Mouse (Mus musculus): ENCODE data around the gene Itpripl2. TPM values are rescaled to one million over a fixed set of nuclear protein-coding genes. Genes with fewer than 3 reads are reported as not detected.

Gene Itpripl2
- polyA plus RNA-seq, 2 experiments from 2014 or later: 0.25 to 0.32 TPM

DNA sequence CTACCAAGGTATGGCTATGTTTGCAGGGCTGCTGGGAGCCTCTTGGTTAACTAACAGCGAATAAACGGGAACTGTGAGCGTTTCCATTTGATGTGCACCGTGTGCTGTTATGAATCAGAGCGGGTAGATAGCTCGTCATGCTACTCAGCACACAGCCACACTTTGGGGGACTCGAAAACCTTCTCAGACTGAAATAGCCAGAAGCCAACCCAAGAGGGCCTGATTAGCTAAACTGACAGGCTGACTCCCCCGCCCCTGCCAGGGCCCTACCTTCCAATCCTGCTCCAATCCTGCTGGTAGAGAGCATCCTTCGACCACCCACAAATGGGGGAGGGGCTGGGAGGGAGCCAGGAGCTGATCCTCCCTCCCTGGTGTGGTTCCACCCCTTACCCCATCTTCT lies 48.4 kb downstream of the Itpripl2 start:
- ATAC-seq: no peak

DNA sequence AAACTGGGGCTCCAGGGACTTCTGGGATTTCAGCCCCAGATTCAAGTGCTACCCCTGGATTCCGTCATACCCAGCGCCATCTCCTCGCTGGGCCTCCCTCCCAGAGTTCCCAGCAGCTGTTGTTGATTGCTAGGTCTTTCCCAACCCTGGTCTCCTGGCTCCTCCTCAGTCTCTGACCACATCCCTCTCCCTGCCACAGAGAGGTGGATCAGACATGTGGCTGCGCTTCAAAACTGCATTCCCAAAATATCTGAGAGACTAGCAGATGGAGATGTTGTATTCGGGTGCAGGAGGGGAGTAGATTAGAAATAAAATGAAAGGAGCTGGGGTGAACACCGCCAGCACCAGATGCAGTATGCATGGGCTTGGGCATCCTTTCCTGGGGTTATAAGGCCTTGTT lies 50.2 kb downstream of the Itpripl2 start:
- no peak for ATAC-seq

DNA sequence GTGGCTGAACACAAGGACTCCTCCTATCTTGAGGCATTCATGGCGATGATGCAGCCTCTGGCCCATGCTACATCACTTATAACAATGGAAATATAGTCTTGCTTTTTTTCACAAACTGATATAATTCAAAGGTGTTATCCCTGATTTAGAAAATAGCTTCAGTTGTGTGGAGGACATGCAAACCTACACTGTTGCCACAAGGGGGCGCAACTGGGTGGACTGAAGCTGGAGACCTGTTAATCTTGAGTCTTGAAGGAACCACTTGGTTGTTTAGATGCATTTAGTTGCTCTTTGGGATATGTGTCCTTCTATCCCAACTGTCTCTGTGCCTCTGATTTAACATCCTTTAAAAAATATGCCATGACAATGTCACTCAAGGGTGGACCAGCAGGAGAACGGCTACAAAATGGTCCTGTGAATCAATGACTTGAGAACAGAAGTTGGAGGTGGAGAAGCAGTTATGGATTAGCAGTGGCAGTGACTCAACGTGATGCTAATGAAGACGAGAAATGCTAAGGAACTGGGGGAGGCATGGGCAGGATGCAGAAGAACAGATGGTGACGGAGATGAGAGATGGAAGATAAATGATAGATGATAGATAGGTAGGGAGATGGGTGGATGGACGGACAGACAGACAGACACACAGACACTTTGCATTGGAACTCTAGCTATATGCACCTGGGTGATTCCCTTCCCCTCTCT lies 54.5 kb downstream of the Itpripl2 start:
- no peak for ATAC-seq

Other genes with a start within 250 kb of the Itpripl2 start
- 10 to 100 TPM; 24.8 to 30.0 TPM for gene Smg1, start 248.3 kb downstream of the Itpripl2 start, polyA plus RNA-seq (2017; shearing (Covaris generic))
- gene Syt17, start 43.8 kb downstream of the Itpripl2 start, polyA plus RNA-seq (2017; shearing (Covaris generic)): under 1 TPM in 1 of 2 experiments, not detected in 1; 0.24 TPM
- gene Coq7, start 41.4 kb upstream of the Itpripl2 start, polyA plus RNA-seq (2017; shearing (Covaris generic)): 10 to 100 TPM; 13.4 to 15.6 TPM
- gene Tmc7, start 92.8 kb upstream of the Itpripl2 start, polyA plus RNA-seq (2017; shearing (Covaris generic)): not detected
- not detected for gene Tmc5, start 105.3 kb upstream of the Itpripl2 start, polyA plus RNA-seq (2017; shearing (Covaris generic))
- gene Gde1, start 213.8 kb upstream of the Itpripl2 start, polyA plus RNA-seq (2017; shearing (Covaris generic)): 10 to 100 TPM; 16.7 to 17.5 TPM
- gene Ccp110, start 220.6 kb upstream of the Itpripl2 start, polyA plus RNA-seq (2017; shearing (Covaris generic)): 1 to 10 TPM; 3.6 to 5.3 TPM
- gene Vps35l, start 248.3 kb upstream of the Itpripl2 start, polyA plus RNA-seq (2017; shearing (Covaris generic)): 10 to 100 TPM; 54.5 to 62.0 TPM

Data from activated CD4-positive, CD25-positive, alpha-beta regulatory T cell, adult 4 months (primary cell).